Mouse (Mus musculus) intestine, postnatal 0 days (tissue): Measurements from ENCODE around the gene Teddm2. TPM values are rescaled to one million over a fixed set of nuclear protein-coding genes. Genes with fewer than 3 reads are reported as not detected.

ENCODE experiments used
- ATAC-seq: fragments of 200-750 bp; cut with Nextera tagmentation; 2 replicates; pipeline ENCODE4 v1.8.0; 2017; ENCODE audit warnings: mild to moderate bottlenecking, moderate TSS enrichment, moderate library complexity
- H3K27ac ChIP-seq: fragments of 300-500 bp; sonication (generic); 2 replicates; pipeline ENCODE4 v1.5.1; 2014; ENCODE audit warnings: mild to moderate bottlenecking, low read depth, low read length, moderate library complexity
- H3K27me3 ChIP-seq: fragments of 300-500 bp; sonication (generic); replicated peaks from 2 replicates; pipeline ENCODE4 v1.6.1; 2014; ENCODE audit warnings: low read length, mixed read lengths; ENCODE audit not compliant: control insufficient read depth, insufficient read depth
- H3K36me3 ChIP-seq: fragments of 300-500 bp; sonication (generic); 2 replicates; pipeline ENCODE4 v1.6.1; 2014; ENCODE audit warnings: mild to moderate bottlenecking, moderate library complexity; ENCODE audit not compliant: control insufficient read depth, insufficient read depth
- H3K4me1 ChIP-seq: fragments of 300-500 bp; sonication (generic); replicated peaks from 2 replicates; pipeline ENCODE4 v1.6.1; 2014; ENCODE audit warnings: antibody characterized with exemption, low read length, mixed read lengths; ENCODE audit not compliant: control insufficient read depth, insufficient read depth
- H3K4me2 ChIP-seq: fragments of 300-500 bp; sonication (generic); replicated peaks from 2 replicates; pipeline ENCODE4 v1.6.1; 2014; ENCODE audit warnings: low read depth, mild to moderate bottlenecking, moderate library complexity
- H3K4me3 ChIP-seq: fragments of 300-500 bp; sonication (generic); 2 replicates; pipeline ENCODE4 v1.5.1; 2014; ENCODE audit warnings: low read depth, low read length
- H3K9ac ChIP-seq: fragments of 300-500 bp; sonication (generic); 2 replicates; pipeline ENCODE4 v1.6.1; 2014; ENCODE audit warnings: mild to moderate bottlenecking, low read depth, low read length
- H3K9me3 ChIP-seq: fragments of 300-500 bp; sonication (generic); 2 replicates; pipeline ENCODE4 v1.6.1; 2016; ENCODE audit warnings: mixed run types; ENCODE audit not compliant: control insufficient read depth
- CTCF ChIP-seq: sonication (generic); IDR thresholded peaks from 2 replicates; pipeline ENCODE4 v1.5.1; 2016; ENCODE audit warnings: low read depth, mild to moderate bottlenecking, control low read depth, antibody characterized with exemption, moderate library complexity
- WGBS: fragments of 180-500 bp; shearing (Covaris S2); extraction: QIAGEN DNeasy Blood & Tissue Kit; methylation state at CpG from one replicate; pipeline ENCODE4 v1.1.7; 2014; 5-methylcytosine and 5-hydroxymethylcytosine counted together
- polyA plus RNA-seq: library from polyadenylated mRNA; unstranded; fragments of >200 nt; fragmentation: Nextera tagmentation; extraction: Ambion mirVana; gene quantifications from 2 replicates; pipeline ENCODE4 v1.2.1, GENCODE M21; 2015

The Teddm2 gene
- polyA plus RNA-seq, 1 experiment from 2014 or later = 0.27 TPM

GRCm38 (mm10) chr1:153935844-153936380 is 35.9 kb upstream of the Teddm2 start:
- Histone ChIP-seq H3K27me3 (no peaks in the 10 kb centered on the region), H3K9me3 (no peaks in the 10 kb centered on the region), H3K27ac (no peak overlapping the region), H3K4me1 (no peaks in the 10 kb centered on the region), H3K4me2 (no peak overlapping the region), H3K36me3 (no peaks in the 10 kb centered on the region), H3K4me3 (no peak overlapping the region), H3K9ac (no peak overlapping the region)
- ATAC-seq = no peak
- 85% methylated on average over 12 of the region's 12 CpGs for WGBS
- no peak for TF ChIP-seq CTCF

DNA sequence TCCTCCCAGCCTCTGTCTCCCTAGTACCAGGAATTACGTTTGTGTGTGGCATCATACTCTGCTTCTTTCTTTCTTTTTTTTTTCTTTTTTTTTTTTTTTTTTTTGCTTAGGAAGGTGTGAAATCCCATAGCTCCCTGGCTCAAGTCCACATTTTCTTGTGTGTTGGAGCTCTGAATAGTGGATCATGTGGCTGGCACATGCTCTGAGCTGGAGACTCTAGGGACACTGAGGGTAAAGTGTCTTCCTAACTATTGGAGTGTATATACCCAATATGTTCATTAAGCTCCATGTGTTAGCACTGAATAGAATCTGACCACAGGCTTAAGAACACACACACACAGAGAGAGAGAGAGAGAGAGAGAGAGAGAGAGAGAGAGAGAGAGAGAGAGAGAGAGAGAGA is 33.7 kb upstream of the Teddm2 start:
- Histone ChIP-seq H3K9me3 (no peaks in the 10 kb centered on the region), H3K27me3 (no peaks in the 10 kb centered on the region), H3K4me1 (no peaks in the 10 kb centered on the region), H3K27ac (no peak overlapping the region), H3K9ac (no peak overlapping the region), H3K4me3 (no peak overlapping the region), H3K36me3 (no peaks in the 10 kb centered on the region), H3K4me2 (no peak overlapping the region)
- no peak for TF ChIP-seq CTCF
- WGBS = 59% methylated on average over 1 of the region's 1 CpGs
- no peak for ATAC-seq

GRCm38 (mm10) chr1:153930431-153930830 is 30.4 kb upstream of the Teddm2 start:
- no peak overlapping the region for H3K9ac ChIP-seq
- H3K4me3 ChIP-seq = no peak overlapping the region
- H3K4me1 ChIP-seq = no peaks in the 10 kb centered on the region
- no peaks in the 10 kb centered on the region for H3K9me3 ChIP-seq
- H3K36me3 ChIP-seq = no peaks in the 10 kb centered on the region
- H3K27me3 ChIP-seq = no peaks in the 10 kb centered on the region
- no peak overlapping the region for H3K27ac ChIP-seq
- TF ChIP-seq CTCF = no peak
- WGBS = 71% methylated on average over 2 of the region's 2 CpGs
- no peak overlapping the region for H3K4me2 ChIP-seq
- ATAC-seq = peak; percentile 36; the same call in 1 of the 2 replicates

DNA sequence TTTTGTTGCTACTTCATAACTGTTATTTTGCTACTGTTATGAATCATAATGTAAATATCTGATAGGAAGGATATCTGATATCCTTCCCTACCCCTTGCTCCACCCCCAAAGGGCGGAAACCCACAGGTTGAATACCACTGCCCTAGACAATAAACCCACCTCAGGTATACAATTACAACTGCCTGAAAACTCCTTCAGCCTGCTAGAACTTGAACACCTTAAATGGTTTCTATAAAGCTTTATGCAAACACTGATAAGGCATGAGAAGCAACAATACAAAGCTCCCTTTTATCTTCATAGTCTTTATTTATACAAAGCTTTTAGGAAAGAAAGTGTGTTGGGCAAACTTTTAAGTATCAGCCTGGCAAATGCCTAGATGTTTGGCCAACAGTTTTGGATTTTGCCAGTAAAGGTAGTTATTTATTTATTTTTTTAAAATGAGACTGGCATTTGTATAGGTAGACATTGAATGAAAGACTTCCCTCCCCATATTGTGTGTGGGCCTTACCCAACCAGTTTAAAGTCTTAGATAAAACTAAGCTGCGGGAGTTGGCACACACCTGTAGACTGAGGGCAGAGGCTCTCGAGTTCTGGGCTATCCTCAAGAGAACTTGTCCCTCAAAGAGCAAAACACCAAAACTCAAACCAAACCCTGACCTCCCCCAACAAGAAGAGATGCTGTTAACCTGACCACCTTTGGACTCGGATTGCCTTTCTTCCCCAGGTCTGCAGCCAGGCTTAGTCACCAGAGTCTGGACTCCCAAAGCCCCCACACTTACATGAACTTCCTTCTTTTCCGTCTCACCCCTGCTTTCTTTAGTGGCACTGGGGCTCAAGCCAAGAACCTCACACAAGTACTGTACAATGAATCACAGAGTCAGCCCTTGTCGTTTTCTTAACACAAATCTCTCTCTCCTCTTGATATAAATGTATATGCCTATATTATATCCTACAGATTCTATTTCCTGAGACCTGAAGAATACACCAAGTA is 24.7 kb upstream of the Teddm2 start:
- Histone ChIP-seq H3K36me3 (no peaks in the 10 kb centered on the region), H3K27ac (no peak overlapping the region), H3K9ac (no peak overlapping the region), H3K27me3 (no peaks in the 10 kb centered on the region), H3K9me3 (no peaks in the 10 kb centered on the region), H3K4me3 (no peak overlapping the region), H3K4me2 (no peak overlapping the region), H3K4me1 (no peaks in the 10 kb centered on the region)
- 52% methylated on average over 6 of the region's 6 CpGs for WGBS
- no peak for TF ChIP-seq CTCF
- no peak for ATAC-seq

GRCm38 (mm10) chr1:153922571-153923021 is 22.6 kb upstream of the Teddm2 start:
- no peaks in the 10 kb centered on the region for H3K4me1 ChIP-seq
- TF ChIP-seq CTCF = no peak
- ATAC-seq = no peak
- no peaks in the 10 kb centered on the region for H3K9me3 ChIP-seq
- H3K9ac ChIP-seq = no peak overlapping the region
- H3K4me2 ChIP-seq = no peak overlapping the region
- H3K4me3 ChIP-seq = no peak overlapping the region
- WGBS = 41% methylated on average over 5 of the region's 5 CpGs
- no peaks in the 10 kb centered on the region for H3K27me3 ChIP-seq
- H3K27ac ChIP-seq = no peak overlapping the region
- H3K36me3 ChIP-seq = no peaks in the 10 kb centered on the region

DNA sequence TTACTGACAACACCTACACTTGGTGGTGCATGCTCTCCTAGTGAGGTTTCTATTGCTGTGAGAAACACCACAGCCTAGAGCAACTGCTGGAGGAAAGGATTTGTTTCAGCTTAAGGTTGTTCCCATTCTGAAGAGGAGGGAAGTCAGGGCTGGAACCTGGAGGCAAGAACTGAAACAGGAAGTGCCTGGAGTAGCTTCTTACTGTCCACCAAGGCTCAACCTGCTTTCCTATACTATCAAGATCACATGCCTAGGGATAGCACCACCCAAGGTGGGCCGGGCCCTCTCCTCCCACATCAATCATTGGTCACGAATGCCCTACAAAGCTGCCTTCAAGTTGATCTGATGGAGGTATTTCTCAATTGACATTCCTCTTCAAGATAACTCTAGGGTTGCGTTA is 21.6 kb upstream of the Teddm2 start:
- no peaks in the 10 kb centered on the region for H3K4me1 ChIP-seq
- no peaks in the 10 kb centered on the region for H3K36me3 ChIP-seq
- no peak overlapping the region for H3K4me2 ChIP-seq
- 94% methylated on average over 3 of the region's 3 CpGs for WGBS
- no peak for ATAC-seq
- no peak for TF ChIP-seq CTCF
- no peak overlapping the region for H3K9ac ChIP-seq
- no peaks in the 10 kb centered on the region for H3K27me3 ChIP-seq
- no peaks in the 10 kb centered on the region for H3K9me3 ChIP-seq
- no peak overlapping the region for H3K4me3 ChIP-seq
- no peak overlapping the region for H3K27ac ChIP-seq
